Comparison of ENCODE assay signal across 24 mouse cellular contexts in the genomic region with DNA sequence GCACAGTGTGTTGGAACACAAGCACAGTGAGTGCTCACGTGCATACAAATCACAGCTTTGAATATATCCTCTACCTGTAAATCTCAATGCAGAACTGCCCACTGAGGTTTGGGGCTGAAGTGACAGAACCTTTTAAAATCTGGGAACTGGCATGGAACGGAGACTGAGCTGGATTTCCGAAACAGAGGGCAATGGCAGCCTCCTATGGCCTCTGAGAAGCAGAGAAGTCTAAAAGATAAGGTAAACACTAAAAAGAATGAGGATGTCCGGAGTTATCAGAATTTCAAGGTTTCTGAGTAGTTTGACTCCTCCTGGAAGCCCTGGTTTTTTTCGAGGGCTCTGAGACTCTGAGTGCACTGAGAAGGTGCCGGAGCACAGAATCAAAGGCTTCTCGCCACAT. TPM values are rescaled to one million over a fixed set of nuclear protein-coding genes. Genes with fewer than 3 reads are reported as not detected.
DNase-seq lines count a peak whose midpoint lies in the region; ATAC-seq lines count a peak whose summit lies in the region.
"Had no signal": no experiment of that assay in that cellular context is flagged by ENCODE, and none has a peak within 500 bp of the region (broad histone marks: within the 10 kb centered on the region; RNA-seq: fewer than 3 reads in every experiment).

No protein-coding gene starts in this region.

- DNase-seq in neural tube, embryonic 10.5 days (ENCODE audit: extremely low spot score, low spot score): peak; percentile 27
- DNase-seq in hindbrain, embryonic 14.5 days (ENCODE audit: low spot score): no peak
- DNase-seq in gastrocnemius, postnatal 4 days (ENCODE audit: low spot score in 2 of 2): no peak
- DNase-seq in liver, embryonic 11.5 days (ENCODE audit: low spot score): no peak
- DNase-seq: adrenal gland, postnatal 36 days; gastrocnemius, postnatal 36 days had no signal

- H3K9ac ChIP-seq in forebrain, embryonic 13.5 days: no peak overlapping the region
- no peak overlapping the region for H3K9ac ChIP-seq in forebrain, embryonic 15.5 days (replicated peaks)
- no peak overlapping the region for H3K9ac ChIP-seq in neural tube, embryonic 15.5 days (replicated peaks)
- H3K9ac ChIP-seq in hindbrain, embryonic 14.5 days: no peak overlapping the region
- H3K9ac ChIP-seq in neural tube, embryonic 13.5 days: no peak overlapping the region
- no peak overlapping the region for H3K9ac ChIP-seq in liver, embryonic 11.5 days (ENCODE audit: low read depth, low read length)
- H3K9ac ChIP-seq: embryonic facial prominence, embryonic 13.5 days; hindbrain, embryonic 15.5 days; kidney, embryonic 15.5 days; limb, embryonic 13.5 days; liver, embryonic 14.5 days; lung, embryonic 15.5 days had no signal

- no peak for ATAC-seq in forebrain, embryonic 13.5 days
- ATAC-seq in forebrain, embryonic 15.5 days (replicated peaks): no peak
- no peak for ATAC-seq in neural tube, embryonic 15.5 days (ENCODE audit: low FRiP score)
- ATAC-seq in hindbrain, embryonic 14.5 days (ENCODE audit: low FRiP score): no peak
- ATAC-seq in neural tube, embryonic 13.5 days (ENCODE audit: low read depth): no peak
- ATAC-seq in liver, embryonic 11.5 days (replicated peaks; ENCODE audit: low FRiP score): no peak
- ATAC-seq: intestine, postnatal 0 days had no signal

- no peak overlapping the region for H3K27ac ChIP-seq in forebrain, embryonic 13.5 days
- no peak overlapping the region for H3K27ac ChIP-seq in forebrain, embryonic 15.5 days (replicated peaks)
- no peak overlapping the region for H3K27ac ChIP-seq in neural tube, embryonic 15.5 days (replicated peaks)
- no peak overlapping the region for H3K27ac ChIP-seq in hindbrain, embryonic 14.5 days
- H3K27ac ChIP-seq in neural tube, embryonic 13.5 days (replicated peaks): no peak overlapping the region
- H3K27ac ChIP-seq in liver, embryonic 11.5 days (ENCODE audit: low read depth, low read length): no peak overlapping the region
- H3K27ac ChIP-seq: embryonic facial prominence, embryonic 13.5 days; hindbrain, embryonic 15.5 days; kidney, embryonic 15.5 days; limb, embryonic 13.5 days; liver, embryonic 14.5 days; lung, embryonic 15.5 days; macrophage; stomach, postnatal 0 days had no signal

- no peak overlapping the region for H3K4me3 ChIP-seq in forebrain, embryonic 13.5 days
- no peak overlapping the region for H3K4me3 ChIP-seq in forebrain, embryonic 15.5 days
- no peak overlapping the region for H3K4me3 ChIP-seq in neural tube, embryonic 15.5 days (replicated peaks)
- H3K4me3 ChIP-seq in hindbrain, embryonic 14.5 days (replicated peaks; ENCODE audit: low read length): no peak overlapping the region
- H3K4me3 ChIP-seq in neural tube, embryonic 13.5 days: no peak overlapping the region
- H3K4me3 ChIP-seq in liver, embryonic 11.5 days (ENCODE audit: low read depth, low read length): no peak overlapping the region
- H3K4me3 ChIP-seq: embryonic facial prominence, embryonic 13.5 days; kidney, embryonic 15.5 days; limb, embryonic 13.5 days; lung, embryonic 15.5 days had no signal

- H3K9me3 ChIP-seq in forebrain, embryonic 13.5 days (replicated peaks): no peaks in the 10 kb centered on the region; the same call in 1 of the 2 replicates
- no peaks in the 10 kb centered on the region for H3K9me3 ChIP-seq in forebrain, embryonic 15.5 days
- H3K9me3 ChIP-seq in neural tube, embryonic 15.5 days (replicated peaks): 0 out of 2 replicates have a peak, but pooled peaks cover 4% of the 10 kb centered on the region
- no peaks in the 10 kb centered on the region for H3K9me3 ChIP-seq in hindbrain, embryonic 14.5 days (ENCODE audit: control insufficient read depth, low read length)
- no peaks in the 10 kb centered on the region for H3K9me3 ChIP-seq in neural tube, embryonic 13.5 days
- no peaks in the 10 kb centered on the region for H3K9me3 ChIP-seq in liver, embryonic 11.5 days (ENCODE audit: control insufficient read depth, low read length)
- H3K9me3 ChIP-seq: embryonic facial prominence, embryonic 13.5 days; hindbrain, embryonic 15.5 days; kidney, embryonic 15.5 days; limb, embryonic 13.5 days; lung, embryonic 15.5 days had no signal

- no peaks in the 10 kb centered on the region for H3K36me3 ChIP-seq in forebrain, embryonic 13.5 days (ENCODE audit: poor library complexity, severe bottlenecking)
- H3K36me3 ChIP-seq in forebrain, embryonic 15.5 days: no peaks in the 10 kb centered on the region
- no peaks in the 10 kb centered on the region for H3K36me3 ChIP-seq in neural tube, embryonic 15.5 days
- H3K36me3 ChIP-seq in hindbrain, embryonic 14.5 days (replicated peaks; ENCODE audit: control insufficient read depth, insufficient read depth): no peaks in the 10 kb centered on the region
- H3K36me3 ChIP-seq in neural tube, embryonic 13.5 days: no peaks in the 10 kb centered on the region
- no peaks in the 10 kb centered on the region for H3K36me3 ChIP-seq in liver, embryonic 11.5 days (ENCODE audit: control insufficient read depth, insufficient read depth, low read length)
- H3K36me3 ChIP-seq: embryonic facial prominence, embryonic 13.5 days; hindbrain, embryonic 15.5 days; kidney, embryonic 15.5 days; limb, embryonic 13.5 days; lung, embryonic 15.5 days had no signal

- H3K4me1 ChIP-seq in forebrain, embryonic 13.5 days: peaks cover 38% of the 10 kb centered on the region
- peaks cover 27% of the 10 kb centered on the region for H3K4me1 ChIP-seq in forebrain, embryonic 15.5 days
- peaks cover 23% of the 10 kb centered on the region for H3K4me1 ChIP-seq in neural tube, embryonic 15.5 days
- H3K4me1 ChIP-seq in hindbrain, embryonic 14.5 days (replicated peaks; ENCODE audit: control insufficient read depth, insufficient read depth, low read length): 0 out of 2 replicates have a peak, but pooled peaks cover 4% of the 10 kb centered on the region
- H3K4me1 ChIP-seq in neural tube, embryonic 13.5 days (replicated peaks): peaks cover 33% of the 10 kb centered on the region
- H3K4me1 ChIP-seq in liver, embryonic 11.5 days (replicated peaks; ENCODE audit: control insufficient read depth, insufficient read depth, low read length): no peaks in the 10 kb centered on the region

- H3K27me3 ChIP-seq in forebrain, embryonic 13.5 days: peaks cover 83% of the 10 kb centered on the region
- peaks cover 72% of the 10 kb centered on the region for H3K27me3 ChIP-seq in forebrain, embryonic 15.5 days
- H3K27me3 ChIP-seq in neural tube, embryonic 15.5 days (replicated peaks): peaks cover 73% of the 10 kb centered on the region
- peaks cover 79% of the 10 kb centered on the region for H3K27me3 ChIP-seq in hindbrain, embryonic 14.5 days (ENCODE audit: control insufficient read depth, insufficient read depth, low read length)
- peaks cover 87% of the 10 kb centered on the region for H3K27me3 ChIP-seq in neural tube, embryonic 13.5 days
- H3K27me3 ChIP-seq in liver, embryonic 11.5 days (replicated peaks; ENCODE audit: control insufficient read depth, insufficient read depth, low read length): peaks cover 76% of the 10 kb centered on the region
- H3K27me3 ChIP-seq: CH12.LX had no signal

- WGBS in forebrain, embryonic 13.5 days: 4% methylated on average over 7 of the region's 7 CpGs
- 9% methylated on average over 7 of the region's 7 CpGs for WGBS in forebrain, embryonic 15.5 days
- WGBS in neural tube, embryonic 15.5 days: 3% methylated on average over 7 of the region's 7 CpGs
- 8% methylated on average over 7 of the region's 7 CpGs for WGBS in hindbrain, embryonic 14.5 days
- 6% methylated on average over 7 of the region's 7 CpGs for WGBS in neural tube, embryonic 13.5 days
- 16% methylated on average over 7 of the region's 7 CpGs for WGBS in liver, embryonic 11.5 days

- H3K4me2 ChIP-seq in forebrain, embryonic 13.5 days: peak overlapping the region; percentile 90
- no peak overlapping the region for H3K4me2 ChIP-seq in forebrain, embryonic 15.5 days (replicated peaks)
- H3K4me2 ChIP-seq in neural tube, embryonic 15.5 days: no peak overlapping the region
- peak overlapping the region; percentile 72 for H3K4me2 ChIP-seq in hindbrain, embryonic 14.5 days (replicated peaks)
- H3K4me2 ChIP-seq in neural tube, embryonic 13.5 days: peak overlapping the region; percentile 90
- H3K4me2 ChIP-seq in liver, embryonic 11.5 days: no peak overlapping the region
- H3K4me2 ChIP-seq: embryonic facial prominence, embryonic 13.5 days; limb, embryonic 13.5 days; lung, embryonic 15.5 days had no signal

RNA-seq across cellular contexts. Expression of a gene that starts 4.5 kb away (rescaled TPM):
- polyA plus RNA-seq in forebrain, embryonic 13.5 days (2015; fragmentation: Nextera tagmentation; extraction: Ambion mirVana): 0.38 and 0.46 TPM in 2 replicates
- polyA plus RNA-seq in forebrain, embryonic 15.5 days (2015; fragmentation: Nextera tagmentation; extraction: Ambion mirVana): 0.14 and 0.34 TPM in 2 replicates
- polyA plus RNA-seq in neural tube, embryonic 15.5 days (2015; fragmentation: Nextera tagmentation; extraction: Ambion mirVana): 0.18 and 0.24 TPM in 2 replicates
- polyA plus RNA-seq in hindbrain, embryonic 14.5 days (2014; fragmentation: Nextera tagmentation; extraction: Ambion mirVana): 0.40 and 0.64 TPM in 2 replicates
- 1.4 and 2.0 TPM in 2 replicates for polyA plus RNA-seq in neural tube, embryonic 13.5 days (2015; fragmentation: Nextera tagmentation; extraction: Ambion mirVana)
- not detected for total RNA-seq in gastrocnemius, postnatal 4 days (2021)
- polyA plus RNA-seq in liver, embryonic 11.5 days (2014; fragmentation: Nextera tagmentation; extraction: Ambion mirVana): 0.08 TPM in 1 of 2 replicates, not detected in the other
- total RNA-seq: adrenal gland, postnatal 36 days; CH12.LX; gastrocnemius, postnatal 36 days; layer of hippocampus, postnatal 10 days; MEL had no signal
- polyA plus RNA-seq: embryonic facial prominence, embryonic 13.5 days; heart, embryonic 16.5 days; intestine, postnatal 0 days; kidney, embryonic 15.5 days; large intestine, adult 2 months; limb, embryonic 13.5 days; liver, embryonic 14.5 days; lung, embryonic 15.5 days; macrophage; stomach, postnatal 0 days had no signal

RNA-seq across cellular contexts. Expression of a gene that starts 37.3 kb away (rescaled TPM):
- polyA plus RNA-seq in forebrain, embryonic 13.5 days (2015; fragmentation: Nextera tagmentation; extraction: Ambion mirVana): 68.8 and 72.1 TPM in 2 replicates
- polyA plus RNA-seq in forebrain, embryonic 15.5 days (2015; fragmentation: Nextera tagmentation; extraction: Ambion mirVana): 65.0 and 72.7 TPM in 2 replicates
- 65.6 and 67.1 TPM in 2 replicates for polyA plus RNA-seq in neural tube, embryonic 15.5 days (2015; fragmentation: Nextera tagmentation; extraction: Ambion mirVana)
- polyA plus RNA-seq in hindbrain, embryonic 14.5 days (2014; fragmentation: Nextera tagmentation; extraction: Ambion mirVana): 71.7 and 73.7 TPM in 2 replicates
- polyA plus RNA-seq in neural tube, embryonic 13.5 days (2015; fragmentation: Nextera tagmentation; extraction: Ambion mirVana): 69.8 and 72.8 TPM in 2 replicates
- 10 to 100 TPM; 15.5 to 16.3 TPM for total RNA-seq in gastrocnemius, postnatal 4 days (2021)
- polyA plus RNA-seq in liver, embryonic 11.5 days (2014; fragmentation: Nextera tagmentation; extraction: Ambion mirVana): 38.8 and 41.6 TPM in 2 replicates

Comparison
In these comparisons a context has a peak if more than half of its experiments do, and no peak if none do; other contexts are left out.
1. H3K4me2 ChIP-seq: peak in forebrain, embryonic 13.5 days (single experiment), hindbrain, embryonic 14.5 days (single experiment) and neural tube, embryonic 13.5 days (single experiment); none in forebrain, embryonic 15.5 days (single experiment), neural tube, embryonic 15.5 days (single experiment) and liver, embryonic 11.5 days (single experiment).